ENCODE assay signal across 9 mouse cellular contexts in the genomic region with DNA sequence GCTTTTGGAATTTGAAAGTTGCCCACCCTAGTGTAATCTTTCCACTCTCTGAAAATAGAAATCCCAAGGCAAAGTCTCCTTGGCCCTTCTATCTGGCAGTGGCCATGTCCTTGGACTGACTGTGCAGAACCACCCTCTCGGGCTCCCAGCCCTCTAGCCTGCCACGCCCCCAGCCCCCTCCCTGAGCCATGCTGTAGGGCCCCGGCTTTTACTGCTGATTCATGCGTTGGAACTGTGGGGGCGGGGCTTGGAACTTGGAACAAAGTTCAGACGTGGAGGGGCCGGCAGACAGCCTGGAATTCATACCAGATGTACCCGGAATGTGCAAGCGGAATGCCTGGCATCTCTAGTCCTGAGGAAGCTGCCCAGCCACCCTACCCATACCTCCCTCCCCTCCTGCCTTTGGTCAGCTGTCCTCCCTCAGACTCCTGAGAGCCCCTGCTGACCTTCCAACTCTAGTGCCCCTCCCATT. TPM values are rescaled to one million over a fixed set of nuclear protein-coding genes. Genes with fewer than 3 reads are reported as not detected.
A peak's percentile ranks its signal among the peaks of the same experiment; 100 is the strongest.
DNase-seq lines count a peak whose midpoint lies in the region; ATAC-seq and TF ChIP-seq lines count a peak whose summit lies in the region.
"Had no signal": no experiment of that assay in that cellular context is flagged by ENCODE, and none has a peak within 500 bp of the region (broad histone marks: within the 10 kb centered on the region; RNA-seq: fewer than 3 reads in every experiment).

No protein-coding gene starts in this region.

- ATAC-seq in heart, postnatal 0 days (ENCODE audit: insufficient read depth, low read depth) = peak; percentile 59
- ATAC-seq in lung, embryonic 16.5 days (ENCODE audit: low read depth) = peak; percentile 33

- DNase-seq in ES-E14 (ENCODE audit: low read depth, low spot score) = peak; percentile 89
- DNase-seq in brain, embryonic 14.5 days (ENCODE audit: low read depth) = peak; percentile 66
- DNase-seq in fibroblast of lung, adult 2 months (ENCODE audit: low read depth) = peak; percentile 95
- peak; percentile 95 for DNase-seq in heart, postnatal 0 days (ENCODE audit: low spot score)
- peak; percentile 98 to 99 for DNase-seq in kidney, postnatal 25 days
- peak; percentile 93 for DNase-seq in ovary, postnatal 36 days (ENCODE audit: low spot score)
- DNase-seq in urinary bladder, adult 18-20 months (ENCODE audit: low spot score in 2 of 2) = peak; percentile 73 to 92

- peak overlapping the region; percentile 65 for H3K4me2 ChIP-seq in heart, postnatal 0 days (ENCODE audit: low read depth, low read length)
- H3K4me2 ChIP-seq in lung, embryonic 16.5 days (ENCODE audit: low read depth, low read length) = peak overlapping the region; percentile 98

- TF ChIP-seq CTCF in brain, embryonic 14.5 days (IDR thresholded peaks at IDR 0.05; ENCODE audit: borderline replicate concordance, extremely low read depth, insufficient read depth, insufficient read length) = no peak
- TF ChIP-seq CTCF in heart, postnatal 0 days (IDR thresholded peaks at IDR 0.05; ENCODE audit: low read depth) = no peak

- no peak overlapping the region for H3K27ac ChIP-seq in ES-E14 (ENCODE audit: insufficient read depth, low read depth, low read length, poor library complexity, severe bottlenecking)
- H3K27ac ChIP-seq in heart, postnatal 0 days (ENCODE audit: low read depth) = peak overlapping the region; percentile 97
- H3K27ac ChIP-seq in lung, embryonic 16.5 days (ENCODE audit: low read length) = peak overlapping the region; percentile 69

- in situ Hi-C loops in ES-E14 (cut with MboI; ENCODE audit: low sequenced_read_pairs in 2 of 2, unreplicated experiment in 2 of 2) = no loop called here

- H3K27me3 ChIP-seq in heart, postnatal 0 days (ENCODE audit: control insufficient read depth, insufficient read depth, low read length) = no peaks in the 10 kb centered on the region
- H3K27me3 ChIP-seq in lung, embryonic 16.5 days (ENCODE audit: control insufficient read depth, insufficient read depth, low read depth, low read length) = no peaks in the 10 kb centered on the region

- H3K4me3 ChIP-seq in ES-E14 (ENCODE audit: insufficient read depth in 1 of 2, low read depth in 1 of 2, low read length in 2 of 2, poor library complexity in 1 of 2, severe bottlenecking in 1 of 2) = peak overlapping the region; percentile 89 to 93
- H3K4me3 ChIP-seq in heart, postnatal 0 days (ENCODE audit: low read depth, low read length) = peak overlapping the region; percentile 87
- H3K4me3 ChIP-seq in lung, embryonic 16.5 days (ENCODE audit: low read length) = peak overlapping the region; percentile 84

- no peaks in the 10 kb centered on the region for H3K9me3 ChIP-seq in ES-E14 (ENCODE audit: control insufficient read depth, insufficient read depth, low read depth, low read length)
- H3K9me3 ChIP-seq in heart, postnatal 0 days (replicated peaks; ENCODE audit: control insufficient read depth, low read length) = no peaks in the 10 kb centered on the region
- peaks cover 4% of the 10 kb centered on the region for H3K9me3 ChIP-seq in lung, embryonic 16.5 days (ENCODE audit: control insufficient read depth, low read length)

- no peak for TF ChIP-seq POLR2A in brain, embryonic 14.5 days (IDR thresholded peaks at IDR 0.05; ENCODE audit: borderline replicate concordance, extremely low read depth, insufficient read depth, insufficient read length, poor library complexity, severe bottlenecking)

- WGBS in heart, postnatal 0 days = 1% methylated on average over 9 of the region's 9 CpGs
- WGBS in lung, embryonic 16.5 days = 1% methylated on average over 9 of the region's 9 CpGs

- H3K4me1 ChIP-seq in ES-E14 (ENCODE audit: control insufficient read depth in 2 of 2, insufficient read depth in 2 of 2, low read length in 2 of 2, poor library complexity in 1 of 2) = peaks cover 2 to 11% of the 10 kb centered on the region in 2 experiments; a peak in 3 of 4 replicates
- H3K4me1 ChIP-seq in heart, postnatal 0 days (ENCODE audit: control insufficient read depth, insufficient read depth) = peaks cover 27% of the 10 kb centered on the region
- peaks cover 33% of the 10 kb centered on the region for H3K4me1 ChIP-seq in lung, embryonic 16.5 days (replicated peaks; ENCODE audit: control insufficient read depth, insufficient read depth, low read length)

- peak overlapping the region; percentile 42; the same call in 1 of the 2 replicates for H3K9ac ChIP-seq in ES-E14 (ENCODE audit: insufficient read depth, low read depth, low read length, poor library complexity, severe bottlenecking)
- H3K9ac ChIP-seq in heart, postnatal 0 days (replicated peaks; ENCODE audit: low read depth, low read length) = peak overlapping the region; percentile 93
- H3K9ac ChIP-seq in lung, embryonic 16.5 days (ENCODE audit: low read length) = peak overlapping the region; percentile 73

- H3K36me3 ChIP-seq in ES-E14 (ENCODE audit: control insufficient read depth, insufficient read depth, low read length, poor library complexity, severe bottlenecking) = no peaks in the 10 kb centered on the region; the same call in 1 of the 2 replicates
- peaks cover 27% of the 10 kb centered on the region for H3K36me3 ChIP-seq in heart, postnatal 0 days (replicated peaks; ENCODE audit: control insufficient read depth, insufficient read depth, low read length)
- H3K36me3 ChIP-seq in lung, embryonic 16.5 days (ENCODE audit: control insufficient read depth, insufficient read depth, low read length) = peaks cover 5% of the 10 kb centered on the region; the same call in 1 of the 2 replicates

- peak; percentile 95 for TF ChIP-seq EP300 in heart, postnatal 0 days (IDR thresholded peaks at IDR 0.05; ENCODE audit: low read depth)

TF ChIP-seq in ES-E14, 5 proteins besides CTCF, POLR2A, EP300 and RAD21:
- TF ChIP-seq ZC3H11A (IDR thresholded peaks at IDR 0.05; ENCODE audit: borderline replicate concordance, low read depth, low read length) (no peak), CHD2 (IDR thresholded peaks at IDR 0.05; ENCODE audit: low read depth, low read length) (no peak), HCFC1 (IDR thresholded peaks at IDR 0.05; ENCODE audit: borderline replicate concordance, insufficient read depth, low read length) (no peak), MAFK (IDR thresholded peaks at IDR 0.05; ENCODE audit: insufficient read depth, low read depth, low read length) (peak; percentile 96), ZNF384 (IDR thresholded peaks at IDR 0.05; ENCODE audit: low read depth, low read length) (peak; percentile 53; the same call in 1 of the 2 replicates)

RNA-seq across cellular contexts. Expression of a gene that starts 1.4 kb away (rescaled TPM):
- total RNA-seq in ES-E14 (2012; rRNA removed) = 5.9 and 6.6 TPM in 2 replicates
- polyA plus RNA-seq in brain, embryonic 14.5 days (2012; rRNA removed) = 1.5 and 1.6 TPM in 2 replicates
- 9.2 and 25.3 TPM in 2 replicates for total RNA-seq in heart, postnatal 0 days (2014; rRNA removed; ENCODE audit: low replicate concordance)
- 14.2 and 16.9 TPM in 2 replicates for polyA plus RNA-seq in heart, postnatal 0 days (2015; fragmentation: Nextera tagmentation; extraction: Ambion mirVana)
- polyA plus RNA-seq in lung, embryonic 16.5 days (2015; fragmentation: Nextera tagmentation; extraction: Ambion mirVana) = 16.7 and 17.1 TPM in 2 replicates

RNA-seq across cellular contexts. Expression of a gene that starts 8.4 kb away (rescaled TPM):
- 8.5 and 11.8 TPM in 2 replicates for total RNA-seq in ES-E14 (2012; rRNA removed)
- polyA plus RNA-seq in brain, embryonic 14.5 days (2012; rRNA removed) = 9.2 and 13.4 TPM in 2 replicates
- 11.8 and 12.0 TPM in 2 replicates for total RNA-seq in heart, postnatal 0 days (2014; rRNA removed; ENCODE audit: low replicate concordance)
- polyA plus RNA-seq in heart, postnatal 0 days (2015; fragmentation: Nextera tagmentation; extraction: Ambion mirVana) = 2.0 and 2.2 TPM in 2 replicates
- 5.3 and 5.9 TPM in 2 replicates for polyA plus RNA-seq in lung, embryonic 16.5 days (2015; fragmentation: Nextera tagmentation; extraction: Ambion mirVana)

RNA-seq across cellular contexts. Expression of a gene that starts 23.5 kb away (rescaled TPM):
- total RNA-seq in ES-E14 (2012; rRNA removed) = 0.27 TPM in 1 of 2 replicates, not detected in the other
- polyA plus RNA-seq in brain, embryonic 14.5 days (2012; rRNA removed) = 0.21 and 0.25 TPM in 2 replicates
- 1.2 and 2.4 TPM in 2 replicates for total RNA-seq in heart, postnatal 0 days (2014; rRNA removed; ENCODE audit: low replicate concordance)
- polyA plus RNA-seq in heart, postnatal 0 days (2015; fragmentation: Nextera tagmentation; extraction: Ambion mirVana) = not detected in 2 replicates
- 0.95 and 9.2 TPM in 2 replicates for polyA plus RNA-seq in lung, embryonic 16.5 days (2015; fragmentation: Nextera tagmentation; extraction: Ambion mirVana)
- total RNA-seq: hematopoietic stem cell, adult 5-6 weeks had no signal

RNA-seq across cellular contexts. Expression of a gene that starts 23.7 kb away (rescaled TPM):
- total RNA-seq in ES-E14 (2012; rRNA removed) = 256 and 338 TPM in 2 replicates
- polyA plus RNA-seq in brain, embryonic 14.5 days (2012; rRNA removed) = 144 and 156 TPM in 2 replicates
- total RNA-seq in heart, postnatal 0 days (2014; rRNA removed; ENCODE audit: low replicate concordance) = 73.8 and 79.8 TPM in 2 replicates
- polyA plus RNA-seq in heart, postnatal 0 days (2015; fragmentation: Nextera tagmentation; extraction: Ambion mirVana) = 15.2 and 17.0 TPM in 2 replicates
- polyA plus RNA-seq in lung, embryonic 16.5 days (2015; fragmentation: Nextera tagmentation; extraction: Ambion mirVana) = 46.0 and 47.6 TPM in 2 replicates

RNA-seq across cellular contexts. Expression of a gene that starts 40.4 kb away (rescaled TPM):
- 20.3 and 24.7 TPM in 2 replicates for total RNA-seq in ES-E14 (2012; rRNA removed)
- 10.3 and 34.7 TPM in 2 replicates for polyA plus RNA-seq in brain, embryonic 14.5 days (2012; rRNA removed)
- 27.3 and 112 TPM in 2 replicates for total RNA-seq in heart, postnatal 0 days (2014; rRNA removed; ENCODE audit: low replicate concordance)
- 20.4 and 24.4 TPM in 2 replicates for polyA plus RNA-seq in heart, postnatal 0 days (2015; fragmentation: Nextera tagmentation; extraction: Ambion mirVana)
- 61.3 and 67.5 TPM in 2 replicates for polyA plus RNA-seq in lung, embryonic 16.5 days (2015; fragmentation: Nextera tagmentation; extraction: Ambion mirVana)

Comparison
In these comparisons a context has a peak if more than half of its experiments do, and no peak if none do; other contexts are left out.
1. H3K9ac ChIP-seq: peak in every context shown above with its lines; median percentile 93 in heart, postnatal 0 days; 73 in lung, embryonic 16.5 days; 42 in ES-E14.